Mouse (Mus musculus) G1E-ER4 (cell line): ENCODE results near the gene Rundc1. TPM values are rescaled to one million over a fixed set of nuclear protein-coding genes. Genes with fewer than 3 reads are reported as not detected.

ENCODE experiments used
- GATA1 ChIP-seq: IDR thresholded peaks from one replicate; pipeline ENCODE4 v1.8.0; 2012; ENCODE audit warnings: low read length, inconsistent platforms
- polyA plus RNA-seq: library from polyadenylated mRNA; stranded (reverse); fragments of >175 nt; gene quantifications from 2 replicates; pipeline ENCODE4 v1.2.3, GENCODE M21; 2012

Gene Rundc1
- polyA plus RNA-seq, 1 experiment = 7.2 TPM

GRCm38 (mm10) chr11:101479171-101479635, 54.3 kb downstream of the Rundc1 start:
- no peak for TF ChIP-seq GATA1

- TF ChIP-seq GATA1 = no peak
Measured at GRCm38 (mm10) chr11:101480912-101481311, 56.0 kb downstream of the Rundc1 start.

- no peak for TF ChIP-seq GATA1
Measured at GRCm38 (mm10) chr11:101483804-101484203, 58.9 kb downstream of the Rundc1 start.

- no peak for TF ChIP-seq GATA1
Measured at GRCm38 (mm10) chr11:101484245-101484644, 59.4 kb downstream of the Rundc1 start.

GRCm38 (mm10) chr11:101484814-101485213, 59.9 kb downstream of the Rundc1 start:
- no peak for TF ChIP-seq GATA1

Other genes with a start within 250 kb of the Rundc1 start
- gene Ccr10, start 249.6 kb upstream of the Rundc1 start, polyA plus RNA-seq = not detected in 2 replicates
- gene Ezh1, start 198.6 kb upstream of the Rundc1 start, polyA plus RNA-seq = 1.3 and 3.6 TPM in 2 replicates
- 0.08 TPM in 1 of 2 replicates, not detected in the other for gene Ramp2, start 179.1 kb upstream of the Rundc1 start, polyA plus RNA-seq
- 122 and 174 TPM in 2 replicates for gene Vps25, start 171.4 kb upstream of the Rundc1 start, polyA plus RNA-seq
- gene Wnk4, start 164.5 kb upstream of the Rundc1 start, polyA plus RNA-seq = 60.9 and 68.4 TPM in 2 replicates
- gene Cntd1, start 146.1 kb upstream of the Rundc1 start, polyA plus RNA-seq = 0.06 TPM in 2 replicates
- gene Coa3, start 146.0 kb upstream of the Rundc1 start, polyA plus RNA-seq = 23.1 and 57.7 TPM in 2 replicates
- 127 and 150 TPM in 2 replicates for gene Becn1, start 122.8 kb upstream of the Rundc1 start, polyA plus RNA-seq
- gene Psme3, start 108.9 kb upstream of the Rundc1 start, polyA plus RNA-seq = 79.5 and 97.2 TPM in 2 replicates
- gene Aoc2, start 100.0 kb upstream of the Rundc1 start, polyA plus RNA-seq = 6.2 and 8.6 TPM in 2 replicates
- 0.05 TPM in 1 of 2 replicates, not detected in the other for gene Aoc3, start 94.5 kb upstream of the Rundc1 start, polyA plus RNA-seq
- gene G6pc, start 57.5 kb upstream of the Rundc1 start, polyA plus RNA-seq = not detected in 2 replicates
- gene Aarsd1, start 7.5 kb upstream of the Rundc1 start, polyA plus RNA-seq = 79.1 and 84.8 TPM in 2 replicates
- gene Gm27029, start 289 bp upstream of the Rundc1 start, polyA plus RNA-seq = 0.81 and 1.8 TPM in 2 replicates
- 0.25 and 0.30 TPM in 2 replicates for gene Ptges3l, start 248 bp downstream of the Rundc1 start, polyA plus RNA-seq
- 482 and 957 TPM in 2 replicates for gene Rpl27, start 17.2 kb downstream of the Rundc1 start, polyA plus RNA-seq
- 35.5 and 37.1 TPM in 2 replicates for gene Ifi35, start 23.3 kb downstream of the Rundc1 start, polyA plus RNA-seq
- gene Rnd2, start 39.9 kb downstream of the Rundc1 start, polyA plus RNA-seq = 33.7 and 44.8 TPM in 2 replicates
- gene Vat1, start 41.1 kb downstream of the Rundc1 start, polyA plus RNA-seq = 282 and 396 TPM in 2 replicates
- gene Brca1, start 126.9 kb downstream of the Rundc1 start, polyA plus RNA-seq = 3.8 and 27.2 TPM in 2 replicates
- 86.3 and 105 TPM in 2 replicates for gene Nbr1, start 127.1 kb downstream of the Rundc1 start, polyA plus RNA-seq
- gene Tmem106a, start 157.2 kb downstream of the Rundc1 start, polyA plus RNA-seq = 0.46 and 0.69 TPM in 2 replicates
- not detected in 2 replicates for gene Gm11634, start 174.2 kb downstream of the Rundc1 start, polyA plus RNA-seq
- gene Rdm1, start 202.1 kb downstream of the Rundc1 start, polyA plus RNA-seq = 1.7 and 1.9 TPM in 2 replicates
- 1.3 TPM in 2 replicates for gene Arl4d, start 240.5 kb downstream of the Rundc1 start, polyA plus RNA-seq